Mouse (Mus musculus) lung, embryonic 14.5 days (tissue): ENCODE measurements around the gene Myo19. TPM values are rescaled to one million over a fixed set of nuclear protein-coding genes. Genes with fewer than 3 reads are reported as not detected.

Experiments
- ATAC-seq: fragments of 200-750 bp; cut with Nextera tagmentation; 2 replicates; pipeline ENCODE4 v1.8.0; 2017; ENCODE audit warnings: mild to moderate bottlenecking, moderate TSS enrichment, moderate library complexity; ENCODE audit not compliant: insufficient read depth
- DNase-seq: peaks from one replicate; pipeline ENCODE4 v3.0.0-alpha.2; 2015
- H3K27ac ChIP-seq: fragments of 300-500 bp; sonication (generic); 2 replicates; pipeline ENCODE4 v1.5.1; 2014; ENCODE audit warnings: low read depth, mild to moderate bottlenecking, moderate library complexity
- H3K27me3 ChIP-seq: fragments of 300-500 bp; sonication (generic); 2 replicates; pipeline ENCODE4 v1.6.1; 2014; ENCODE audit warnings: low read length, control low read depth; ENCODE audit not compliant: insufficient read depth
- H3K36me3 ChIP-seq: fragments of 300-500 bp; sonication (generic); 2 replicates; pipeline ENCODE4 v1.6.1; 2014; ENCODE audit warnings: control low read depth; ENCODE audit not compliant: insufficient read depth
- H3K4me1 ChIP-seq: fragments of 300-500 bp; sonication (generic); 2 replicates; pipeline ENCODE4 v1.6.1; 2014; ENCODE audit warnings: antibody characterized with exemption, control low read depth; ENCODE audit not compliant: insufficient read depth
- H3K4me2 ChIP-seq: fragments of 300-500 bp; sonication (generic); 2 replicates; pipeline ENCODE4 v1.6.1; 2014; ENCODE audit warnings: mild to moderate bottlenecking
- H3K4me3 ChIP-seq: fragments of 300-500 bp; sonication (generic); 2 replicates; pipeline ENCODE4 v1.5.1; 2014; ENCODE audit warnings: low read depth, low read length
- H3K9ac ChIP-seq: fragments of 300-500 bp; sonication (generic); 2 replicates; pipeline ENCODE4 v1.6.1; 2014
- H3K9me3 ChIP-seq: fragments of 300-500 bp; sonication (generic); 2 replicates; pipeline ENCODE4 v1.6.1; 2016; ENCODE audit warnings: low read depth, low read length, control low read depth
- CTCF ChIP-seq: IDR thresholded peaks from 2 replicates; pipeline ENCODE4 v1.5.1; 2016; ENCODE audit warnings: antibody characterized with exemption, low read depth
- WGBS: fragments of 180-500 bp; shearing (Covaris S2); extraction: QIAGEN DNeasy Blood & Tissue Kit; methylation state at CpG from one replicate; pipeline ENCODE4 v1.1.7; 2014; 5-methylcytosine and 5-hydroxymethylcytosine counted together
- polyA plus RNA-seq: library from polyadenylated mRNA; unstranded; fragments of >200 nt; fragmentation: Nextera tagmentation; extraction: Ambion mirVana; gene quantifications from 2 replicates; pipeline ENCODE4 v1.2.1, GENCODE M21; 2014

Myo19 gene
- polyA plus RNA-seq, 1 experiment from 2014 or later = 12.6 TPM

GRCm38 (mm10) chr11:84886767-84887511, 7.0 kb downstream of the Myo19 start:
- no peak overlapping the region for H3K4me3 ChIP-seq
- no peaks in the 10 kb centered on the region for H3K9me3 ChIP-seq
- WGBS = 83% methylated on average over 11 of the region's 11 CpGs
- no peak for TF ChIP-seq CTCF
- peaks cover 71% of the 10 kb centered on the region for H3K36me3 ChIP-seq
- H3K4me2 ChIP-seq = no peak overlapping the region
- ATAC-seq (no peak), DNase-seq (no peak)
- H3K27ac ChIP-seq = no peak overlapping the region
- no peak overlapping the region for H3K9ac ChIP-seq
- no peaks in the 10 kb centered on the region for H3K4me1 ChIP-seq
- H3K27me3 ChIP-seq = no peaks in the 10 kb centered on the region

- DNase-seq (no peak), ATAC-seq (no peak)
- Histone ChIP-seq H3K4me1 (no peaks in the 10 kb centered on the region), H3K27ac (no peak overlapping the region), H3K9ac (no peak overlapping the region), H3K27me3 (no peaks in the 10 kb centered on the region), H3K4me3 (no peak overlapping the region), H3K9me3 (no peaks in the 10 kb centered on the region), H3K4me2 (no peak overlapping the region), H3K36me3 (peaks cover 76% of the 10 kb centered on the region)
- TF ChIP-seq CTCF = no peak
- WGBS = 95% methylated on average over 8 of the region's 8 CpGs
Measured at GRCm38 (mm10) chr11:84888025-84888424, 8.1 kb downstream of the Myo19 start.

DNA sequence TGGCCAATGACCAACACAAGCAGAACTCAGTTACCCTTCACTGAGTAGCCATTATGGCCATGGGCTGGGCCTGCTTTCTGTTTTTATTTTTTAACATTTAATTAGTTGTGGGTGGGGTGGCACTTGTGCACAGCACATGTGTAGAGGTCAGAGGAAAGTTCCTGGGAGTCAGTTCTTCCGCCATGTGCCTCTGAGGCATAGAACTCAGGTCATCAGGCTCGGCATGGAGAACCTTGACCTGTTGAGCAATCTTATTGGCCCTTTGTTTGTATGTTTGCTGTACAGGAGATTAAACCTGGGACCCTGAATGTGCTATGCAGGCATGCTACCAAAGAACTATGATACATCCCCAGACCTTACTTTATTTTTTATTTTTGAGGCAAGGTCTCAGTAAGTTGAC, 9.5 kb downstream of the Myo19 start:
- Histone ChIP-seq H3K27ac (no peak overlapping the region), H3K4me3 (no peak overlapping the region), H3K4me2 (no peak overlapping the region), H3K36me3 (peaks cover 72% of the 10 kb centered on the region), H3K9me3 (no peaks in the 10 kb centered on the region), H3K9ac (no peak overlapping the region), H3K27me3 (no peaks in the 10 kb centered on the region), H3K4me1 (no peaks in the 10 kb centered on the region)
- TF ChIP-seq CTCF = no peak
- ATAC-seq (no peak), DNase-seq (no peak)
- WGBS = 92% methylated on average over 2 of the region's 2 CpGs

- Histone ChIP-seq H3K36me3 (peaks cover 74% of the 10 kb centered on the region), H3K4me1 (no peaks in the 10 kb centered on the region)
- WGBS = 86% methylated on average over 7 of the region's 7 CpGs
Measured at GRCm38 (mm10) chr11:84891705-84892104, 11.8 kb downstream of the Myo19 start.

DNA sequence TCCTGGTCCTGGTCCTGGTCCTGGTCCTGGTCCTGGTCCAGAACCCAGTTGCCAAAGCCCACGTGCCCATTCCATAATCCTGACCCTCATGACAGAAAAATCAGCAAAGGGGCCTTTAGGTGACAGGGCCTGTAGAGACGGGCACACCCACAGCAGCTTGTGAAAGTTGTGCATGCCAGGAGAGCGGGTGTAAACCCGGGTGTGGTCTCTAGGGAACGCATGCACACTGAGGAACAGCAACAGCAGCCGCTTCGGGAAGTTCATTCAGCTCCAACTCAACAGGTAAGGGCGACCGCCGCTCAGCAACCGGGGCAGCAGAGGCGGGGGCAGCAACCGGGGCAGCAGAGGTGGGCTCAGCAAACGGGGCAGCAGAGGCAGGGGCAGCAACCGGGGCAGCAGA, 13.2 kb downstream of the Myo19 start:
- Histone ChIP-seq H3K27me3 (no peaks in the 10 kb centered on the region), H3K9ac (no peak overlapping the region), H3K4me2 (no peak overlapping the region), H3K27ac (no peak overlapping the region), H3K9me3 (no peaks in the 10 kb centered on the region), H3K36me3 (peaks cover 67% of the 10 kb centered on the region), H3K4me1 (no peaks in the 10 kb centered on the region), H3K4me3 (no peak overlapping the region)
- ATAC-seq = no peak
- no peak for TF ChIP-seq CTCF
- DNase-seq = no peak
- WGBS = 84% methylated on average over 15 of the region's 15 CpGs

More at GRCm38 (mm10) chr11:84891705-84892104, 11.8 kb downstream of the Myo19 start:
- Histone ChIP-seq H3K9me3 (no peaks in the 10 kb centered on the region), H3K27ac (no peak overlapping the region), H3K4me2 (no peak overlapping the region), H3K4me3 (no peak overlapping the region), H3K9ac (no peak overlapping the region), H3K27me3 (no peaks in the 10 kb centered on the region)
- DNase-seq (no peak), ATAC-seq (no peak)
- no peak for TF ChIP-seq CTCF

DNA sequence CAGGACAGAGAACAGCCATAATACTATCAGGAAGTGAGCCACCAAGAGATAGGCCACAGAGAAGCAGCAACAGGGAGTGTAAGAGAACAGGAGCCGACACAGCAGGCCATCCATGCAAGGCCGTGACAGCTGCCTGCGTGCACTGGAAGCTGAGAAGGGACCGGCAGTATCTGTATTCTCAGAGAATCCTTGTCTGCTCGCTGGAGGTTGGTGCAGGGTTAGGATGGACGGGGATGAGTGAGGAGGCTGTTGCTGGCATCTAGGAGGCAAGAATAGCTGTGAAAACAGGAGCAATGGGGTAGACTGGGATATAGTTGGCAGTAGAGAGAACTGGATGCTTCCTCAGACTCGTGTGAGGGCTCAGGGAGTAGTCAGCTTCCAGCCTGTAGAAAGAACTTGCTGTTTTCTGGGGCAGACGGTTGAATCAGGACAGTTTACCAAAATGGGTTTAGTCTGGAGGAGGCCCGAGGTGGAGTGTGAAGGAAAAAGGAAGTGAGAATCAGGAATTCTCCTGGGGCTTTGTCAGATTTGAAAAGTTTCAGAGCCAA, 24.7 kb downstream of the Myo19 start:
- Histone ChIP-seq H3K4me3 (no peak overlapping the region), H3K4me1 (no peaks in the 10 kb centered on the region), H3K36me3 (peaks cover 95% of the 10 kb centered on the region), H3K27ac (no peak overlapping the region), H3K4me2 (no peak overlapping the region), H3K9me3 (no peaks in the 10 kb centered on the region), H3K27me3 (no peaks in the 10 kb centered on the region), H3K9ac (no peak overlapping the region)
- 78% methylated on average over 9 of the region's 9 CpGs for WGBS
- ATAC-seq (no peak), DNase-seq (no peak)
- no peak for TF ChIP-seq CTCF

DNA sequence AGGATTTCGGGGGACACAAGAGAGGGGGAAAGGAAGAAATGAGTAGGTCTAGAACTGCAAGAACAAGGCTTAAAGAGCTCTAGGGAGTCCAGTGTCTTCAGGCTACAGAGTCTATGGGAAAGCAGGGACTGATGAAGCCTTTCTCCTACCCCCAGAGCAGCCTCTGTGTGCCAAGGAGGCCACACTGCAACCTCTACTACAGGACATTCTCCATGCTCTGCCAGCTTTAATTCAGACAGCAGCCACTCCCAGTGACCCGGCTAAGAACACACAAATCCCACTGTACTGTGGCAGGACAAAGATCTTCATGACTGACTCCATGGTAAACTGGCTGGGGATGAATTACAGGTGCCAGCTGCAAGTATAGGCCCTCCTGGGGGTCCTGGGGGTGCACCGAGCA, 27.1 kb downstream of the Myo19 start:
- DNase-seq = no peak
- H3K27ac ChIP-seq = no peak overlapping the region
- H3K4me2 ChIP-seq = no peak overlapping the region
- no peak for TF ChIP-seq CTCF
- 77% methylated on average over 3 of the region's 3 CpGs for WGBS
- no peaks in the 10 kb centered on the region for H3K27me3 ChIP-seq
- H3K9me3 ChIP-seq = no peaks in the 10 kb centered on the region
- H3K9ac ChIP-seq = no peak overlapping the region
- H3K4me1 ChIP-seq = no peaks in the 10 kb centered on the region
- peaks cover 93% of the 10 kb centered on the region for H3K36me3 ChIP-seq
- no peak for ATAC-seq
- no peak overlapping the region for H3K4me3 ChIP-seq
